Mouse (Mus musculus): ENCODE results near the gene Rnf39. TPM values are rescaled to one million over a fixed set of nuclear protein-coding genes. Genes with fewer than 3 reads are reported as not detected.
A peak's percentile ranks its signal among the peaks of the same experiment; 100 is the strongest.
"Not testable (repeated sequence)": the region's sequence is repeated elsewhere in the genome, so short reads cannot be mapped to it uniquely, and the experiment has no call there.

Gene Rnf39
- polyA plus RNA-seq, 2 experiments from 2014 or later, result not detected

DNA sequence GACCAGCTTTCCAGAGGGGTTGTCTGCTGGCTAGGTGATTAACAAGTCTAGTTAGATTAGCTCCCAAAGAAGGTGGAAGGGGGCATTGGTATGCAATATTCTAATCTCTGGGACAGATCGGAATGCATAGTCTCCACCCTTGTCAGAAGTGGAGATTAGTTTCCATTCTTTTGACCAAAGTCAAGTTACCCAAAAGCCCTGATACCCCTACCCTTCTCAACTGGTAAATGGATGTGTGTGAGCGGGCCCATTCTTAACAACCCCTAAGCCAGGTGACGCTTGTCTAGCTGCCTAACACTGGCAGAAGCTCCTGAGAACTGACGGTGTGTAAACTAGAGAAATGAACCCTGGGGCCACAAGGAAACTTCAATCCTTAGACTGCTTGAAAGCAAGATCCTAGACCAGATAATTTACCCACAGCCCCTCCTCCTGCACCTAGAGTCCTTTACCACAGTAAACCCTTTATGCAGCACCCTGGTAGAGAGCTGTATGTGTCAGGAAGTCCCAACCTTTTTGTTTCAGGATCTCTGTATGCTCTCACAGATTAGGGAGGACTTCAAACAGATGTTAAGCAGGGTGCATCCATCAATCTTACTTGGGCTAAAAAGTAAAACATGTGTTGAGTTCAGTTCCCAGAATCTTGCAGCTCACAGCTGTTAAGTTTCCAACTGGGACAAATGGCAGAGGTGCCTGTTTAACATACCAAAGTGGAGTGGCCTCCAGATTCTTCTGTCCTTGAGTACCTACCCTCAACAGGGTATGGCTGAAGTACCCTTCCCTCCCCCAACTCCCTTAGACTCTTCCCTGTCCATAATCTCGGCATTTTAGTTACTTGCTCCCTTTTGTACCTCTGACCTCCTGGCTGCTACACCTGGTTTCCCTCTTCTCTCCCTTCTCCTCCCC lies 39.8 kb downstream of the Rnf39 start:
- ATAC-seq, result peak; percentile 43

DNA sequence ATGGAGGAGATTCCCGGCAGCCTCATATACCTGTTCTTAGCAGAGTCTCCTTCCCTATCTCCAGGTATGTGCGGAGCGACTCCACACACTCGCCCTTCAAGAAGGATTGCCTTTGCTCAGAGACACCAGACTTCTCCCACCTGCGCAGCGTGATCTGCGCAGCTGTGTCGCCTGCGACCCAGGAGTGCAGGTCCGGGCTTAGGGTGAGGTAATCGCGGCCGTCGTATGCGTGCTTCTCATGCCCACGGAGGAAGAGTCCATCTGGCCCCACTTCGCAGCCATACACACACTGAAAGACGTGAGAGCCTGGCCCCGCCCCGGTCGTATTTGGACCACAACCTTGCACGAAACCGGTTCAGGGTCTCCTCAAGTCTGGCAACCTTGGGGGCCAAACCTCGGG lies 45.8 kb downstream of the Rnf39 start:
- no peak for ATAC-seq

DNA sequence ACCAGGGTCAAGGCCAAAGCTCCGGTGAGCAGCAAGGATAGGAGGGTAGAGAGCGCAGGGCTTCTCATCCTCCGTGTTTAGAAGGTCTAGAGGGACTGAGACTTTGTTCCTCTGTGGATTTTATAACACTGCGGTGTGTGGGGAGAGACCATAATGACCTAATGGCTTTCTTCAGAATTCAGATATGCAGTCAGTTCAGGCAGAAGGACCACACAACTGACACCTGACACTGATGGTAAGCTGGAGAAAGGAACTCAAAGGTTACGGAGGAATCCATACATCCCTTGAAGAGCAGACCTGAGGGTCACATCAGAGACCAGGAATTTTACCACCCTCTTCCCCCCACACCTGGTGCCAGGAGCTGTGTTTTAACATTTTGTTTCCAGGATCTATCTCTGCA lies 46.7 kb downstream of the Rnf39 start, which contains the start of gene H2-M5:
Gene H2-M5 (minus strand): TSS at position 101 of the 400 bp plus-strand sequence.
- no peak for ATAC-seq

DNA sequence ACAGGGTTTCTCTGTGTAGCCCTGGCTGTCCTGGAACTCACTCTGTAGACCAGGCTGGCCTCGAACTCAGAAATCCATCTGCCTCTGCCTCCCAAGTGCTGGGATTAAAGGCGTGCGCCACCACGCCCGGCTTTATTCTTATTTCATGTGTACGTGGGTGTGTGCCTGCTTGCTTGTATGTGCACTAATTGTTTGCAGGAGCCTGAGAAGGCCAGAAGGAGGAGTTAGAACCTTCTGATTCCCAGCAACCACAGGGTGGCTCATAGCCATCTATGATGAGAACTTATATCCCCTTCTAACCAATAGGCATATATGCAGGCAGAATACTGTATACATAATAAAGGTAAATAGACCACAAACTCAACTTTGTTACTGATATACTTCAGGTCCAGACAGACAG lies 47.9 kb downstream of the Rnf39 start:
- ATAC-seq, result not testable (repeated sequence)

DNA sequence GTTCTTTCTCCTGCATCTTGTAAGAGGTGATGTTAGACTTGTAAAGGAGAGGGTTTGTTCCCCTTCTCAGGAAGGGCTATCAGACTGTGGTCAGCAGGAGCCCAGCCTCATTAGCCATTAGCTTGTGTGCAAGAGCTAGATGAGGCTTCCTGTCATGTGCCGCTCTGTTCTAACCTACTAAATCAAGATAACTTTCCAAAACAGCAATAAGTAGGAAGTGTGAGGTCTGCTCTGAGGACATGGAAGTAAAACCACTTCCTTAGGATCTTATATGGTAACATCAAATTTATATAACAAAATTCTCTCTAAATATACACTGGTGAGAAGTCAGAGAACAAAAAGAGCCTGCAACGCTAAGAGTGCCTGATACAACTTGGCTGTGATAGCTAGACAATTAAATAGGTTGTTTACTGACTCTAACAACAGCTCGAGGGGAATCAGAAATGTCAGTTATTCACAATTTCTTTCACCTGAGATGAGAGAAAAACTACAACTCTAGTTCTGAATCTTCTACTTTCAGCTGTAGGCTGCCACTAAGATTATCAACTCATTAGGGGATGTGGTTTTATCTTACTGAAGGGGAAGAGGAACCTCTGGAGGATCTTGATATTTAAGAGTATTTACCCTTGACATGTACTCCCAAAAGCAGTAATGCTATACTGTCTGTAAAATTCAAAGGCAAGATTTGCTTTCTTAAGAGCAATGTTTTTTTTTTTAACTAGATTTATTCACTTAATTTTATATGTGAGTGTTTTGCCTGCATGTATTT lies 49.8 kb downstream of the Rnf39 start:
- peak; percentile 85 for ATAC-seq

DNA sequence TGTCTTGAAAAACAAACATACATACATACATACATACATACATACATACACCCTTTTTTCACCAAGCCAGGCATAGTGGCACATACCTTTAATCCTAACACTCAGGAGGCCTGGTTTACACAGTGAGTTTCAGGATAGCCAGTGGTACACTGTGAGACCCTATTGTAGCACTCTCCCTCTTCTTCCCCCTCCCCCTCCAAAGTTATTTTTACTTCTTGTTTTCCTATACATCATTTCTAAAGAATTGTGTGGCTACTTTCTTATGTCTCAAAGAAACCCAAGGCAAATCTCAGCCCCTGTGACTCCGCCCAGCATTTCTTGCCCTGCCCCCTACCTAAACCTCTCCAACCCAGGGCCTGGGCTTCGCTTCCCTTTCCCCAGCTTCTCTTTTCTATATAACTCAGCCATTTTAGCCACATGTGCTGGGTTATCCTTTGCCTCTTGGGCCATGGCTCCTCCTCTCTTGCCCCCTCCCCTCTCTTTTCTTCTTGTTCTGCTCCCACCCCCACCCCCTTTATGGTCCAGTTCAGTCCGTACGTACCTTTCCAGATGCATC lies 51.1 kb downstream of the Rnf39 start:
- no peak for ATAC-seq

DNA sequence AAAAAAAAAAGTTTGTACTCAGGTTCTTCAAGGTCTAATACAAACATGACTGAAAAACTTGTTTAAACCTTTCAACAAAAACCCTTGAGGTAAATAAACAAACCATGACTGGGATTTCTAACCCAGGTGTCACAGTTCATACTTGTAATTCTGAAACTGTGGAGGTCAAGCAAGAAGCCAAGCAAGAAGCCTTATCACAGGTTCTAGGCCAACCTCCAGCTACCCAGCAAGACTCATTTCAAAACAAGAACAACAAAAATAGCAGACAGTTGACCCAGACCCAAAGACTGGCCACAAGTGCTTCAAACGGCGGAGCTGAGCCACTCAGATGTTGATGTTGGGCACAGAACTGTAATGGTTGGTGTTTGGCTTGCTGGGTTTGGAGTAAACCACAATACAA lies 51.8 kb downstream of the Rnf39 start:
- ATAC-seq, result no peak

DNA sequence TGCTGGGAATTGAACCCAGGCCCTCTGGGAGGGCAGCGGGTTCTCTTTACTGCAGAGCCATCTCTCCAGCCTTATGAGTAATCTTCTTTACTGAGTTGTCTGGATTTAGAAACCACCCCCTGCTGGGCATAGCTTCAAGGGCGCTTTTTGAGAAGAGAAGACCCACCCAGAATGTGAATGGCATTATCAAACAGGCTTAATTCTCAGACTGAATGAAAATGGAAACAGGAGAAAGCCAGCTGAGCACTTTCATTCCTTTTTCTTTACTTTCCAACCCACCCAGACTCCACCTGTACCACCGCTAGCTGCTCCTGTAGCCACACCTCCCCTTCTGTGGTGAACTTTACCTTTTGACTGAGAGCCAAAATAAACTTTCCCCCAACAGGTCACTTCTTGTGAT lies 52.7 kb downstream of the Rnf39 start:
- ATAC-seq, result no peak

DNA sequence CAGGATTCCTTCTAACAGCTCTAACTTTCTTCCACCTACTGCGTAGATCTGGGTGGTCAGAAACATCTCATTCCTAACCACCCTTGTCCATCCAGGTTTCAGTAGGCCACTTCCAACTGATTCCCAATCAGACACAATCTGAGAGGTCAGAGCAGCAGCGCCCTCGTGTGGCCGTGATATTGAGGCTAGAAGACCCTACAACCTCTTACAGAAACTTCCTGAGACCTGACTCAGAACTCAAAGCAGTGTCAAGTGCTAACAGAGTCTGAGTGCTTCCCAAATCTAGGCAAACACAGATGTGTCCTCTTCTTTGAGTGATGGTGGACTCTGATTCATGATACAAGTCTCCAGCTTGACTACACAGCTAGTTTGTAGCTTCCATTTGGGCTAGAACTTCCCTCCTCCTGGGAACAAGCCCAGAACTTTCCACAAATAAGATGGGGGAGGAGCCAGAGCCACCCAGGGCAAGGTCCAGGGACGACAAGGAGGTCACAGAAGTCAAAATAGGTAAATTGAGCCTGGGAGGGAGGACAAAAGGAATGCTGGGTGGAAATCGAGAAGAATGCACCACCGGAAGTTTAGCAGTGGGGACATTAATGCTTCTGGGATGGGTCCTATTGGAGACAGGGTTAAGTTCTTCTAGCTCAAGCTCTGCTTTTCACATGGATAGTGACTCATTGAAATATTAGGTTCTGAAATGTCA lies 54.5 kb downstream of the Rnf39 start:
- no peak for ATAC-seq

Other genes starting within 250 kb of the Rnf39 start
- gene H2-M10.5, start 170.0 kb upstream of the Rnf39 start, polyA plus RNA-seq (2017; shearing (Covaris generic)), result not detected
- gene H2-M10.6, start 130.7 kb upstream of the Rnf39 start, polyA plus RNA-seq (2017; shearing (Covaris generic)), result not detected
- 10 to 100 TPM; 76.3 to 99.4 TPM for gene Trim26, start 105.8 kb upstream of the Rnf39 start, polyA plus RNA-seq (2017; shearing (Covaris generic))
- under 1 TPM in 1 of 2 experiments, not detected in 1; 0.79 TPM for gene Trim15, start 75.7 kb upstream of the Rnf39 start, polyA plus RNA-seq (2017; shearing (Covaris generic))
- under 1 TPM in 1 of 2 experiments, not detected in 1; 0.28 TPM for gene Trim10, start 73.3 kb upstream of the Rnf39 start, polyA plus RNA-seq (2017; shearing (Covaris generic))
- not detected for gene Trim40, start 52.8 kb upstream of the Rnf39 start, polyA plus RNA-seq (2017; shearing (Covaris generic))
- gene Trim31, start 44.8 kb upstream of the Rnf39 start, polyA plus RNA-seq (2017; shearing (Covaris generic)), result not detected
- gene Ppp1r11, start 8.8 kb downstream of the Rnf39 start, polyA plus RNA-seq (2017; shearing (Covaris generic)), result 100 to 1,000 TPM; 196 to 201 TPM
- gene Znrd1, start 15.6 kb downstream of the Rnf39 start, polyA plus RNA-seq (2017; shearing (Covaris generic)), result 10 to 100 TPM; 67.9 to 82.1 TPM
- 1 to 10 TPM; 5.5 to 8.2 TPM for gene Znrd1as, start 15.7 kb downstream of the Rnf39 start, polyA plus RNA-seq (2017; shearing (Covaris generic))
- not detected for gene 2410137M14Rik, start 38.3 kb downstream of the Rnf39 start, polyA plus RNA-seq (2017; shearing (Covaris generic))
- gene H2-M5, start 46.6 kb downstream of the Rnf39 start, polyA plus RNA-seq (2017; shearing (Covaris generic)), result not detected
- gene Zfp57, start 58.2 kb downstream of the Rnf39 start, polyA plus RNA-seq (2017; shearing (Covaris generic)), result not detected
- not detected for gene Mog, start 80.5 kb downstream of the Rnf39 start, polyA plus RNA-seq (2017; shearing (Covaris generic))
- 1 to 10 TPM; 4.7 to 8.6 TPM for gene Gabbr1, start 103.0 kb downstream of the Rnf39 start, polyA plus RNA-seq (2017; shearing (Covaris generic))
- under 1 TPM in 1 of 2 experiments, not detected in 1; 0.11 TPM for gene Olfr90, start 145.6 kb downstream of the Rnf39 start, polyA plus RNA-seq (2017; shearing (Covaris generic))
- not detected for gene Olfr91, start 155.4 kb downstream of the Rnf39 start, polyA plus RNA-seq (2017; shearing (Covaris generic))
- gene Olfr92, start 177.2 kb downstream of the Rnf39 start, polyA plus RNA-seq (2017; shearing (Covaris generic)), result not detected
- not detected for gene Olfr93, start 218.6 kb downstream of the Rnf39 start, polyA plus RNA-seq (2017; shearing (Covaris generic))